Mouse (Mus musculus): Measurements from ENCODE around the gene Stk24. TPM values are rescaled to one million over a fixed set of nuclear protein-coding genes. Genes with fewer than 3 reads are reported as not detected.
A peak's percentile ranks its signal among the peaks of the same experiment; 100 is the strongest.

Stk24 gene
- total RNA-seq, 2 experiments from 2014 or later = 68.0 to 69.3 TPM

- intact Hi-C loops (cut with DNase I) = no loop called here
- DNase-seq = no peak
Observed at GRCm38 (mm10) chr14:121318382-121318781, 61.4 kb downstream of the Stk24 start.

GRCm38 (mm10) chr14:121317312-121317671 is 62.5 kb downstream of the Stk24 start:
- intact Hi-C loops (cut with DNase I) = no loop called here
- no peak for DNase-seq

GRCm38 (mm10) chr14:121316631-121317311 is 63.0 kb downstream of the Stk24 start:
- intact Hi-C loops (cut with DNase I) = no loop called here
- no peak for DNase-seq

- intact Hi-C loops (cut with DNase I) = no loop called here
- DNase-seq = no peak
Observed at GRCm38 (mm10) chr14:121316136-121316535, 63.7 kb downstream of the Stk24 start.

GRCm38 (mm10) chr14:121314934-121315333 is 64.9 kb downstream of the Stk24 start:
- peak in 1 of 2 experiments; percentile 39 for DNase-seq
- intact Hi-C loops (cut with DNase I) = no loop called here

- intact Hi-C loops (cut with DNase I) = no loop called here
- DNase-seq = no peak
Observed at GRCm38 (mm10) chr14:121313283-121313682, 66.5 kb downstream of the Stk24 start.

- no peak for DNase-seq
- intact Hi-C loops (cut with DNase I) = no loop called here
Observed at GRCm38 (mm10) chr14:121311083-121311482, 68.7 kb downstream of the Stk24 start.

- no peak for DNase-seq
- intact Hi-C loops (cut with DNase I) = no loop called here
Observed at GRCm38 (mm10) chr14:121310325-121311080, 69.3 kb downstream of the Stk24 start.

- DNase-seq = no peak
- intact Hi-C loops (cut with DNase I) = no loop called here
Observed at GRCm38 (mm10) chr14:121309909-121310308, 69.9 kb downstream of the Stk24 start.

- intact Hi-C loops (cut with DNase I) = no loop called here
- DNase-seq = no peak
Observed at GRCm38 (mm10) chr14:121305316-121306064, 74.3 kb downstream of the Stk24 start.

- intact Hi-C loops (cut with DNase I) = no loop called here
- DNase-seq = no peak
Observed at GRCm38 (mm10) chr14:121304523-121304922, 75.3 kb downstream of the Stk24 start.

- no peak for DNase-seq
- intact Hi-C loops (cut with DNase I) = no loop called here
Observed at GRCm38 (mm10) chr14:121299093-121299492, 80.7 kb downstream of the Stk24 start.

GRCm38 (mm10) chr14:121298537-121298936 is 81.3 kb downstream of the Stk24 start:
- DNase-seq = no peak
- intact Hi-C loops (cut with DNase I) = no loop called here

GRCm38 (mm10) chr14:121297103-121297502 is 82.7 kb downstream of the Stk24 start:
- DNase-seq = no peak
- intact Hi-C loops (cut with DNase I) = no loop called here

GRCm38 (mm10) chr14:121294484-121294883 is 85.3 kb downstream of the Stk24 start:
- intact Hi-C loops (cut with DNase I) = no loop called here
- no peak for DNase-seq

- intact Hi-C loops (cut with DNase I) = no loop called here
- DNase-seq = no peak
Observed at GRCm38 (mm10) chr14:121292391-121292790, 87.4 kb downstream of the Stk24 start.

GRCm38 (mm10) chr14:121291881-121292280 is 87.9 kb downstream of the Stk24 start:
- intact Hi-C loops (cut with DNase I) = no loop called here
- no peak for DNase-seq

GRCm38 (mm10) chr14:121285379-121286120 is 94.3 kb downstream of the Stk24 start:
- intact Hi-C loops (cut with DNase I) = no loop called here
- no peak for DNase-seq

- DNase-seq = no peak
Observed at GRCm38 (mm10) chr14:121281336-121281710, 98.5 kb downstream of the Stk24 start.

GRCm38 (mm10) chr14:121280601-121281335 is 99.0 kb downstream of the Stk24 start:
- peak; percentile 39 to 52 for DNase-seq
- intact Hi-C loops (cut with DNase I) = no loop called here

More at GRCm38 (mm10) chr14:121281336-121281710, 98.5 kb downstream of the Stk24 start:
- intact Hi-C loops (cut with DNase I) = no loop called here

Data from heart, postnatal 14 days (tissue).